In the genomic region with DNA sequence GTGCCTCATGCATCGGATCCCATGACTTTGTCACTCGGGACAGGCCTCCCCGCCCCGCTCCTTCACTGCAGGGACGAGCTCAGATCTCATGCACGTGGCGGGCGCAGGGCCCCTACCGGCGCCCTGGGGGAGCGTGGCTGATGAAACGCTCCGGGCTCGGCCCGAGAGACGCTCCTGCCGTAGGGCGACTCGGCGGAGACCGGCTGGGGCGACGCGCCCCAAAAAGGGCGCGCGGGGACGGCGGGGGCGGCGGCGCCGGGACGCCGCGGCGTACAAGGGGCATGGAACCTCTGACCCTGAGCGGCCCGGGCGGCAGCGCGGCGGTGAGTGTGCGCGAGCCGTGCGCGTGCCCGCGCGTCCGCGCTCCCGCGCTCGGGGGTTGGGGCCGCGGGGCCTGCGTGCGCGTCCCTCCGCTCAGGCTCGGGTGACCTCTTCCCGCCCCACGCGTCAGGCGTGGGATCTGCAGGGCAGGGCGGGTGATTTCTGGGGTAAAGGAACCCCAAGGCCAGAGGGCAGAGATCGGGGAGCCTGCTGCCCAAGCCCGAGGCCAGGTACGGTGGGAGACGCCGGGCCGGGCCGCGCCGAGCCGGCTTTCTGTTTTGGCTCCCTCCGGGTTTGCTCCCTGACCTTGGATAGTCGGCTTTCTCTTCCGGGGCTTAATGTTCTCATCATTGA, we compare ENCODE assay signal across 8 mouse cellular contexts. TPM values are rescaled to one million over a fixed set of nuclear protein-coding genes. Genes with fewer than 3 reads are reported as not detected.
DNase-seq lines count a peak whose midpoint lies in the region; ATAC-seq and TF ChIP-seq lines count a peak whose summit lies in the region.

A gene (plus strand): TSS at position 375 of the 675 bp plus-strand sequence.

- no peak for TF ChIP-seq CTCF in cortical plate, adult 2 months (IDR thresholded peaks at IDR 0.05; ENCODE audit: extremely low read depth, insufficient read depth, low read length)
- peak; percentile 35; the same call in 1 of the 2 replicates for TF ChIP-seq CTCF in hindbrain, postnatal 0 days (IDR thresholded peaks at IDR 0.05; ENCODE audit: low read depth)

- H3K36me3 ChIP-seq in hindbrain, postnatal 0 days (ENCODE audit: insufficient read depth, low read length): no peaks in the 10 kb centered on the region

- peak within 1 kb of the TSS; percentile 93 for H3K4me2 ChIP-seq in hindbrain, postnatal 0 days (ENCODE audit: low read depth, low read length)

- intact Hi-C loops in left cerebral cortex, postnatal 36 days (cut with DNase I): loop anchor here (2.0 to 5.0 kb wide), 3 partner anchors 14 to 141 kb away; a partner anchor contains a TSS

- no peaks in the 10 kb centered on the region for H3K9me3 ChIP-seq in hindbrain, postnatal 0 days (ENCODE audit: low read length)

- H3K4me1 ChIP-seq in cortical plate, adult 2 months (ENCODE audit: control insufficient read depth, insufficient read depth, low read length): peaks cover 5% of the 10 kb centered on the region
- no peaks in the 10 kb centered on the region; the same call in 1 of the 2 replicates for H3K4me1 ChIP-seq in hindbrain, postnatal 0 days (ENCODE audit: insufficient read depth, low read length)

- H3K4me3 ChIP-seq in cortical plate, adult 2 months (ENCODE audit: insufficient read depth, low read length): peak within 1 kb of the TSS; percentile 75
- peak within 1 kb of the TSS; percentile 77 for H3K4me3 ChIP-seq in hindbrain, postnatal 0 days (ENCODE audit: low read length)

- peak within 1 kb of the TSS; percentile 59 for H3K9ac ChIP-seq in hindbrain, postnatal 0 days (replicated peaks; ENCODE audit: low read length)

- peak within 1 kb of the TSS; percentile 97 for H3K27ac ChIP-seq in cortical plate, adult 2 months (ENCODE audit: insufficient read depth, low read length)
- H3K27ac ChIP-seq in hindbrain, postnatal 0 days: peak within 1 kb of the TSS; percentile 32; the same call in 1 of the 2 replicates

- H3K27me3 ChIP-seq in hindbrain, postnatal 0 days (ENCODE audit: insufficient read depth, low read length): no peaks in the 10 kb centered on the region

- WGBS in hindbrain, postnatal 0 days: 1% methylated on average over 72 of the region's 81 CpGs

- DNase-seq in adrenal gland, adult 18-20 months (ENCODE audit: low spot score in 2 of 2): peak; percentile 80 to 82
- DNase-seq in gastrocnemius, postnatal 10 days: peak; percentile 81
- DNase-seq in hindbrain, postnatal 0 days (ENCODE audit: low spot score): peak; percentile 82
- peak; percentile 72 to 80 for DNase-seq in left cerebral cortex, postnatal 36 days (ENCODE audit: low spot score in 2 of 2)
- peak; percentile 80 for DNase-seq in mesoderm, embryonic 11.5 days (ENCODE audit: low read depth, low spot score)
- peak; percentile 77 for DNase-seq in right cerebral cortex, postnatal 25 days
- DNase-seq in yolk sac, embryonic 10.5 days (ENCODE audit: low spot score): peak; percentile 85

- no peak for TF ChIP-seq POLR2A in cortical plate, adult 2 months (IDR thresholded peaks at IDR 0.05; ENCODE audit: extremely low read depth, insufficient read depth, low read length)

- peak; percentile 88 for ATAC-seq in hindbrain, postnatal 0 days

RNA-seq across cellular contexts. Expression of the gene that starts here (rescaled TPM):
- total RNA-seq in adrenal gland, adult 18-20 months (2021): 10 to 100 TPM in 1 of 2 experiments, 1 to 10 TPM in 1; 8.9 to 14.8 TPM
- 11.4 and 13.9 TPM in 2 replicates for polyA plus RNA-seq in cortical plate, adult 2 months (2012; rRNA removed)
- total RNA-seq in gastrocnemius, postnatal 10 days (2021): 1 to 10 TPM; 7.9 to 8.8 TPM
- 3.2 and 7.9 TPM in 2 replicates for total RNA-seq in hindbrain, postnatal 0 days (2014; rRNA removed)
- 3.9 and 4.1 TPM in 2 replicates for polyA plus RNA-seq in hindbrain, postnatal 0 days (2015; fragmentation: Nextera tagmentation; extraction: Ambion mirVana)
- 10 to 100 TPM; 14.0 to 14.6 TPM for total RNA-seq in left cerebral cortex, postnatal 36 days (2021)

Comparison
In these comparisons a context has a peak if more than half of its experiments do, and no peak if none do; other contexts are left out.
1. Peak in every context shown above with its lines: DNase-seq, ATAC-seq, H3K4me3 ChIP-seq and H3K27ac ChIP-seq.